Mouse (Mus musculus) adrenal gland, postnatal 10 days (tissue): ENCODE measurements around the gene Grasp. TPM values are rescaled to one million over a fixed set of nuclear protein-coding genes. Genes with fewer than 3 reads are reported as not detected.
A peak's percentile ranks its signal among the peaks of the same experiment; 100 is the strongest.

Experiments
- DNase-seq: peaks from one replicate; pipeline ENCODE4 v3.0.0; 2021; ENCODE audit warnings: mixed read lengths
- total RNA-seq, 2 experiments: library from RNA; stranded (reverse); gene quantifications; 2 replicates each; pipeline ENCODE4 v1.2.3; 2021

Gene Grasp
- total RNA-seq, 2 experiments from 2014 or later, result 16.4 to 24.0 TPM

GRCm38 (mm10) chr15:101248029-101248710 lies 24.2 kb downstream of the Grasp start:
- DNase-seq, result no peak

- DNase-seq, result no peak
These were observed 26.3 kb downstream of the Grasp start for GRCm38 (mm10) chr15:101250220-101250800.

DNA sequence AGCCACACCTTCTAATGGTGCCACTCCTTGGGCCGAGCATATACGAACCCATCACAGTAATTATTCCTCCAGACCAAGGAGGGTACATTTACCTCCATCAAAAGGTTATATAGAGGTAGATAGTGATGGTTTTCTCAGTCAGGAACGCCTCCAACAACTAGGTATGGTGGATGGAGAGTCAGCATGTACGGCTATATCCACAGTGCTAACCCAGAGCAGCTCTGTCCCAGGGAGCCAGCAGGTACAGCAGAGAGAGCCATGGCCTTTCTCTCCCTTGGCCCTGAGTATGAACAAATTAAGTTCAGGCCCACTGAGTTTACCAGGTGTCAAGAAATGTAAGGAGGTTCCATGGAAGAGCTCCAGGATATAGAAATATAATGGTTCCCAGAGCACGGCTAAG lies 27.9 kb downstream of the Grasp start:
- DNase-seq, result no peak

GRCm38 (mm10) chr15:101252614-101253013 lies 28.6 kb downstream of the Grasp start:
- DNase-seq, result no peak

DNA sequence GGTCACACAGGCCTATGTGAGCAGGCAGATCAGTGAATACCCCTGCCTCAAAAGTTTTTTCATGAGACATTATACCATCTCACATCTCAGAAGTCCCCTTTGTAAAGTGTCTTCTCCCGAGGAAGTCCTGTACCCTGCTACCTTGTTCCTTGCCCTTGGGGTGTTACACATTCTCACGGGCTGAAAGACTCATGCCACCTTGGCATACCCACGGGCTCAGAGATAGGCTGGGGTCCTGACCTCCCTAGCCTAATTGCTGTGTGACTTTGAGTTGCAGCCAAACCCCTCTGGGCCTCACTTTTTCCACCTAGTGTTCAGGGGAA lies 29.5 kb downstream of the Grasp start:
- no peak for DNase-seq

GRCm38 (mm10) chr15:101253886-101254795 lies 30.2 kb downstream of the Grasp start, which contains the start of gene Nr4a1:
TSS of gene Nr4a1 (plus strand) at chr15:101254269.
- peak; percentile 89 for DNase-seq

DNA sequence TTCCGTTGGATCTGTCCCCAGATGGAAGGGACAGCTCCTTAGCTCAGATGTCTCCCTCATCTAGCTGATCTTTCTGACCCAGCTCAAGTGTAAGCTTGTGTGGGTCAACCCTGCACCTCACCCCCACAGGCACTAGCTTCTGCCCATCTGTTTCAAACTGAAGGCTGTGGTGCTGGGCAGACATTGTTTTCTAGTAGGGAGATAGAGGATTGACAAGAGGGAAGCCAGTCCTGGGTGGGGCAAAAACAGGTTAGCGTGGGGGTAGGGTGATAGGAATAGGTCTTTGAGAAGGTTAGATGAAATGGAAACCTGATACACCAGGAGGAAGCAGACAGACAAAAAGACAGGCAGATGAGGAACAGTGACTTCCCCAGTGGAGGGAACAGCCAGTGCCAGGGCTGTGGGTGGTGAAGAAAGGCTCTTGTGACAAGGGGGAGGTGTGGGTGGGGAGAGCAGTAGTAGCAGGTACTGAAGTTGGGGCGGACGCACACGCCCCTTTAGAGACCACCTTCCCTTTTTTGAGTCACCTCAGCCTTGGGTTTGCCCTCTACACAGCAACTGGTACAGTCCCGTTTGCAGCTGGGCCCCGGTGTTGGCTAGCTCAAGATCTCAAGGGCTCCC lies 32.0 kb downstream of the Grasp start:
- no peak for DNase-seq

- DNase-seq, result no peak
These were observed 32.6 kb downstream of the Grasp start for GRCm38 (mm10) chr15:101256463-101257206.

DNA sequence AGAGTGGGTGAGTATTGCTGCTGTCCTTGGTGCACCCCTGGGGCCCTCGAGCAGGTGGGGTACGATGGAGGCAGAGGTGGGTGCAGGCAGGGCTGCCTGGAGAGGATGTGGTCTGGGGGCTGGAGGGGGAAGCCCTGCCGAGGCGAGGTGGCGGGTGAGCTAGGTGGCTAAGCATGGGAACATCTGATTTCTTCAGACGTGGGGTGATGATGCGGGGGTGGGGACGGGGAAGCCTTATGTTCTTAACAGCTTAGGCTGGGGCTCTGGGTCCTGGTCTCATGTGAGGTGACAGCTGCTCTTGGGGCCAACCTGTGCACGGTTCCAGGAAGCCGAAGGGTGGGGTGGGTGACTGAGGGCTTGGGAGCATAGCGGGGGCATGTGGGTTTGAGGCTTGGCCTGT lies 34.4 kb downstream of the Grasp start:
- peak; percentile 5 for DNase-seq

DNA sequence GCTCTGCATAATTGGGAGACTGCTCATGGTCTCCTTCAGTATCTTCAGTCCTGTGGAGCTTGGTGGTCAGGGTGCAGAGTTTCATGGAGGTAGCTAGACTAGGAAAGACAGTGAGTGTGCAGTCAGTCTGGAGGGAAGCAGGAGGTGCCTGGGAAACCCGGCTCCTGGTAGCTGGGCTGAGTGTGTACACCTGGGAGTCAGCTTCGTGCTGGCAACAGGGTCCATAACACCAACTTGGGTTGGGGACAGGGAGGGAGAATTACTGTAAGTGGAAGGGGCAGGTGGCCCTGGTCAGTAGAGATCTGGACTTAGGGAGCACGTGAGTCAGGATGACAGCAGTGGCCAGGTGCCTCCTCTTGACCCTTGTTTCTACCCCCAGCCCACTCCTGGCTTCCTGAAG lies 35.9 kb downstream of the Grasp start:
- DNase-seq, result no peak

DNA sequence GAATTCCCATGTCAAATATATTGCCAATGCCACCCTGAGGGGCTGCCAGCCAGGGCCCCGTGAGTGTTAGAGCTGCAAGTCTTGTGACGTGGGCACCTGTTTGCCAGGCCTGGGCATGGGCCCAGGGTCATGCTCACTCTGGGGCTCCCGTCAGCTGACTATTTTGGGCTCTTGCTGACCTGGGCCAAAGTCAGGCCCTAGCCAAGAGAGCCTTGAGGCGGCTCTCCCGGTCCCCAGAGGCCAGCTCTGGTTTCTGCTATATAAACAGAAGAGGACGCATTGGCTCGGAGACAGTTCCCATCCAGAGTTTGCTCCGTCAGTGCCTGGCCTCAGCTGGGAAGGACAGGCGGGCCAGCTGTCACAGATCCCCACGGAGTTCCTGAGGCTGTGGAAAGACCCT lies 36.4 kb downstream of the Grasp start:
- peak; percentile 83 for DNase-seq

DNA sequence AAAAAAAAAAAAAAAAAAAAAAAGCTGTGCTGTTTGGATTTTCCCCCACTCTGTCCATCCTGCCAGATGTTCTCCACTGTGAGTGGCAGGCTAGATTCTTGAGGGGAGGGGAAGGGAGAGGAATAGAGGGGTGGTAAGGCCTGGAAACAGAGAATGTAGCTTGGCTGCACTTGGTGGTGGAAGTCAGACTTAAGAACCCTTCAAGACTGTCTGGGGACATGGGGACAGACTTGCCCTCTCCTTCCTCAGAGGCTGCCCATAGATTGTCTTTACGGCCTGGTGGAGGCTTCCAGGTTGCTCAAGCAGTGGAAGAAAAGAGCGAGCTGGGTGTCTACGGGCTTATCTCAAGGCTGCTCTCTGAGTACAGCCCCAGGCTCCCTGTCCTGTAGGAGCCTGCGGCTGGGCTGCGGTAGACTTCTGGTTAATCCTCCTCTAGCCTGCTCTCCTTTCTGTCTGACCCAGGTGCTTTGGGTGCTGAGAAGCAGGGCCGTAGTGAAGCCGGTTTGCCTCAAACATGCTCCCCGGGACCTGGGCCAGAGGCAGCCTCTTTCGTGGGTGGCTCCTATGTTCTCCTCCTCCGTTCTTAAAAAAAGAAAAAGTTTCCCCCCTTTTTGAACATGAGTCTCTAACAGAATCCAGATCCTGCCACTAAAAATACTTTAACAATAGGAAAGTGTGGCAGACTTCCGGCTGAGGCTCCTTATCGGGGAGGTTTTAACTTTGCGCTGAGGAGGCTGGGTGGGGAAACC lies 37.1 kb downstream of the Grasp start:
- DNase-seq, result no peak

- DNase-seq, result peak; percentile 14
These were observed 38.5 kb downstream of the Grasp start for GRCm38 (mm10) chr15:101262502-101262901.

DNA sequence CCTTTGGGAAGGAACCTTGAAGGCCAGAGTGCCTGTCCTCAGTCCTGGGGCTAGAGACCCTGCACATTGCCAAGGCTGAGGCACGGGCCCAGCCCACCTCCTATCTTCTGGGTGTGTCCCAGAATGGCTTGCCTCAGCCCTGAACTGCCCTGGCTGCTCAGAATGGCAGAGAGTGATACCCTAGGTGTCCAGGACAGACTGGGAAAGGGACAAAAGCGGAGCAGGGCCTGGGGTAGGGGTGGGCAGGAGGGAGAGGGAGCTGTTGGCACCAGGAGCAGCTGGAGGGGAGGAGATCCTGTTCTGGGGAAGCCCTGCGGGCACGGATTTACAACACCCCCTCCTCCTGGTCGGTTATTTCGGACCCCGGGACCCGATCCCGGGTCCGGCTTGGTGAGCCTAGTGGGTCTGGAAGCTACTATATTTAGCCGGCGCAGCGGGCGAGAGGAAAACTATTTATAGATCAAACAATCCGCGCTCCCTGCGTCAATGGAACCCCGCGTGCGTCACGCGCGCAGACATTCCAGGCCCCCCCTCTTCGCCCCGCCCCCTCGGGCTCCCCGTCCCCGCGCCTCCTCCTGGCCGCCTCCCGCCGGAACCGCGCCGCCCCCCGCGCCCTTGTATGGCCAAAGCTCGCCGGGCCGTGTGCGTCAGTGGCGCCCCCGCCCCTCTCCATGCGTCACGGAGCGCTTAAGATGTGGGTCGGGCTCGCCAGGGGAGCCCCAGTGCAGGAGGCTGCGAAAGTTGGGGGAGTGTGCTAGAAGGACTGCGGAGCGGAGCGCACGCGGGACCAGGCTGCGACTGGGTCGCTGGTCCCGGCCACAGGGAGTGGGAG lies 42.4 kb downstream of the Grasp start:
- peak; percentile 99 for DNase-seq

GRCm38 (mm10) chr15:101267053-101268032 lies 43.4 kb downstream of the Grasp start:
- peak; percentile 69 for DNase-seq

DNA sequence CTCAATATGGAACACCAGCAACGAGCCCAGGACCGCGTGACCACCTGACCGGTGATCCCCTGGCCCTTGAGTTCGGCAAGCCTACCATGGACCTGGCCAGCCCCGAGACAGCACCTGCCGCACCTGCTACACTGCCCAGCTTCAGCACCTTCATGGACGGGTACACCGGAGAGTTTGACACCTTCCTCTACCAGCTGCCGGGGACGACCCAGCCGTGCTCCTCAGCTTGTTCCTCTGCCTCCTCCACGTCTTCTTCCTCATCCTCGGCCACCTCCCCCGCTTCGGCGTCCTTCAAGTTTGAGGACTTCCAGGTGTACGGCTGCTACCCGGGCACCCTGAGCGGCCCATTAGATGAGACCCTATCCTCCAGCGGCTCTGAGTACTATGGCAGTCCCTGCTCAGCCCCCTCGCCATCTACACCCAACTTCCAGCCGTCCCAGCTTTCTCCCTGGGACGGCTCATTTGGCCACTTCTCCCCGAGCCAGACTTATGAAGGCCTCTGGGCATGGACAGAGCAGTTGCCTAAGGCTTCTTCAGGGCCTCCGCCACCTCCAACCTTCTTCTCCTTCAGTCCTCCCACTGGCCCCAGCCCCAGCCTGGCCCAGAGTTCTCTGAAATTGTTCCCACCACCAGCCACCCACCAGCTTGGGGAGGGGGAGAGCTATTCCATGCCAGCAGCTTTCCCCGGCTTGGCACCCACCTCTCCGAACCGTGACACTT lies 46.3 kb downstream of the Grasp start:
- no peak for DNase-seq

- DNase-seq, result no peak
These were observed 47.1 kb downstream of the Grasp start for GRCm38 (mm10) chr15:101271107-101271506.

DNA sequence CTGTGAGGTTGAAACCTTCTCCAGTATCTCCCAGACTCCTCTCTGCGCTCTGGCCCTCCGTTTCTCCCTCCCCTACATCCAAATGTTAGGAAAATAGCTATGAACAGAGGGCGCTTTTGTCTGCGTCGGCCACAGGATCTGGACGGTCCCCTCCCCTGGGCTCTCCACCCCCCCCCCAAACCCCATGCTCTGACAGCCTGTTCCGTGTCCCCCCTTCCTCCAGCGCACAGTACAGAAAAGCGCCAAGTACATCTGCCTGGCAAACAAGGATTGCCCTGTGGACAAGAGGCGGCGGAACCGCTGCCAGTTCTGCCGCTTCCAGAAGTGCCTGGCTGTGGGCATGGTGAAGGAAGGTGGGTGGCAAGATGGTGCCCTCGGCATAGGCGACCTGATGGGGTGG lies 47.5 kb downstream of the Grasp start:
- no peak for DNase-seq
